Mouse (Mus musculus) kidney, adult 2 months (tissue): Measurements from ENCODE around the gene Cradd.

Experiments used
- CTCF ChIP-seq: fragments of 200-500 bp; conservative IDR thresholded peaks from 2 replicates; pipeline ENCODE4 v1.5.1; 2011; ENCODE audit warnings: low read depth, mild to moderate bottlenecking, control low read depth, low read length, moderate library complexity, mixed read lengths; ENCODE audit not compliant: insufficient read depth, insufficient read length
- POLR2A ChIP-seq: fragments of 200-500 bp; IDR thresholded peaks from one replicate; pipeline ENCODE4 v1.6.1; 2011; ENCODE audit warnings: low read depth, low read length, control low read depth

DNA sequence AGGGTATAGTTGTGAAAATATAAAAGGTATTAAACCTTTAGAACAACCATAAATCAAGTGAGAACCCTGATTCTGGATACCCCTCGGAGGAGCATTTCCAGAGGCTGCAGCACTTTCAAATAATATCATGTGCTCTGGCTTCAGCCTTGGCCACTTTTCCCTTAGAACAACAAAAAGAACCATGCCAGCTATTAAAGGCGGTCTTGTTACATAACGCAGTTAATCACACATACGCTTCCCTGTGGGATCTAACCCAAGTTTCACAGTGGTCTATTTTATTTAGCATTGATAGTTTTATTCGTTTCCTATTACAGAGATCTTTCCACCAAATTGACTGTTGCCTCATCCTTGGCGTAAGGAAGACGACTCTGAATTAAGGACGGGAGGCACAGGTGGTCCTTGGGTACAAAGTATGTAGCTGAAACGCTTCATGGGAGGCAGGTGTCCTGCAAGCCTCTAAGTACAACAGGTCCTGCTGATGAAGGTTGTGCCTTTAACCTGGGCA lies 132.7 kb downstream of the Cradd start:
- TF ChIP-seq POLR2A (no peak), CTCF (no peak)
